Mouse (Mus musculus): ENCODE results near the gene Carnmt1.

The Carnmt1 gene

DNA sequence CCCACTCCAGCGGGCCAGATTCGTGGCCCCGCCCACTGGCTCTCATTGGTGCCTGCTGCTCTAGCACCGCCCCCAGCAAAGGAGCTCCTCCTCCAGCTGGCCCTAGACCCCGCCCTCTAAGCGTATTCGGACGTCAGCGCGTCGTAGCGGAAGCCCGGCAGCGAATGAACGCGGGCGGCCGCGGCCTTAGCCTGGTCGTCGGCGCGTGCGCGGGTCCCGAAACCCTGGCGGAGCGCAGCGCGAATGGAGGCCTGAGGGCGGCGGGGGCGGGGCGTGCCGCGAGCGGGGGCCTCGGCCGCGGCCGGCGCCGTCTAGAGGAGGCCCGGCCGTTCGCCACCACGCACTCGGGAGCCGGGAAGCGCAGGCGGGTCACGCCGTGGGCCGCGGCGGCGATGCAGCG lies at the start of gene Carnmt1:
TSS of gene Carnmt1 (plus strand) at position 157 of the 400 bp plus-strand sequence.
- peak; percentile 88 to 93 for DNase-seq (ENCODE audit: low spot score in 2 of 2)

DNA sequence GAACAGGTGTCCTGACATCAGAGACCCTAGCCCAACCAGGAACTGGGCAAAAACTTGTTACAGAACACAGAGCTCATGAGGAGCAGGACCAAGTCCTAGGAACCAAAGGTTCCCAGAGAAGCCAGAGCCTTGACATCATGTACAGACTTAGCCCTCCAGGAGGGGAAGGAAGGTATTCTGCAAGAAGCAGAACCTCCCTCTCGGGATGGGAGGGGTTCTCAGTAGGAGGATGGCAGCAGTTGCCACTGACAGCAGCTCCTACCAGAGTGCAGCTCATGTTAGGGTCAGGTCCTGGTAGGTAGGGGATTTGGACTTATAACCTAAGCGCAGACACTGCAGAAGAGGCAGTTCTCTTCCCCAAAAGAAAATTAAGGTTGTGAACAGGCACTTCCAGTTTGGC lies 46.7 kb upstream of the Carnmt1 start:
- DNase-seq (ENCODE audit: low spot score in 2 of 2), result no peak

DNA sequence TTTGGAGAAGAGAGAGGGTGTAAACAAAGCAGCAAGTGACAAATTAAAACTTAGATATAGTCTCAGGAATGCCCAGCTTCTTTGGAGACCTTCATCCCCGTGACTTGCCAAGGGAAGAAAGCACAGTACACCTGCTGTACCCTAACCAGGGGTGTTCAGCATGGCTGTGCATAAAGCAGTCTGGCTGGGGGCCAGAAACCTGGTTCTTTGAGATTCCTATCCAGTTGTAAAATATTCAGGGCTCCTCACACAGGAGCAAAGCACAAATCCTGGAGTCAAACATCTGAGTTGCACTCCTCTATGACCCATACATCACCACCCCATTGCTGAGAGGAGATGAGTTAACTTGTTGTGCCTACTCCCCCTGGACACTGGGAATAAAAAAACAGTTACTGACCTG lies 41.0 kb upstream of the Carnmt1 start:
- DNase-seq (ENCODE audit: low spot score in 2 of 2), result no peak

DNA sequence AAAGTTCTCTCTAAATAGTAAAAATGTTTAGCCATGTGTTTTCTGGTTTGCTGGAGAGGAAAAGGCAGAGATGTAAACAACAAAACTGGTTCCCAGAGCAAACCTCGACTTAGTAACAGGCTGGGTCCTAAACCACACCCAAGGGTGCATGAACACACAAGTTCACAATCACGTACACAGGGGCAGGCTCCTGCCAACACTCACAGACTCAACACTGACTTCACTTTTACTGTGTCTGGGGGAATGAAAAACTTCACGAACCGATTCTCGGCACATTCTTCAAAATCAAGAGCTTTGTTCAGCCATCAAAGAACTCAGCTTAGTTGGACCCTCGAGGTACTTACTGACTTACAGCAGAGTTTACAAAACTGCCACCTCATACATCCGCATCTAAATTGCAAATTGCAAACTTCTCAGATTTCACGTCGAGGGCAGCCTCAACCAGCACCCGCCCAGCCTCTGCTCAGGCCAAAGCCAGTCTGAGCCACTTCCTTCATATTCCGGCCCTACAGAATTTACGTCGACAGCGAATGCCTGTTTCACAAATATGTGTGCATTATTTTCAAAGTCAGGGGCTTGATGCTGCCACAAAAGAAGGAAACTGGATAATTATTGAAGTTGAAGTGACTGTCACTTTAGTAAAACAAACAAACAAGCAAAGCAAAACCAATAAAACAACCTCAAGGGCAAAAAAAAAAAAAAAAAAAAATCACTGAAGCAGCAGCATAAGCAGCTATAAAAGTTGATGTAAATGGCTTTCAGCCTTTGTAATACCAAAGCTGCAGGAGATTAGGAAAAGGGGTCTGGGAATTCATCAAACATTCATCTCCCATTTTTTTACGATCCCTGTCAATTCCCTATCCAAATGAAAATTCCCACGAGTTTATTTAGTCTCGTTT lies 40.1 kb upstream of the Carnmt1 start:
- DNase-seq (ENCODE audit: low spot score in 2 of 2), result no peak

DNA sequence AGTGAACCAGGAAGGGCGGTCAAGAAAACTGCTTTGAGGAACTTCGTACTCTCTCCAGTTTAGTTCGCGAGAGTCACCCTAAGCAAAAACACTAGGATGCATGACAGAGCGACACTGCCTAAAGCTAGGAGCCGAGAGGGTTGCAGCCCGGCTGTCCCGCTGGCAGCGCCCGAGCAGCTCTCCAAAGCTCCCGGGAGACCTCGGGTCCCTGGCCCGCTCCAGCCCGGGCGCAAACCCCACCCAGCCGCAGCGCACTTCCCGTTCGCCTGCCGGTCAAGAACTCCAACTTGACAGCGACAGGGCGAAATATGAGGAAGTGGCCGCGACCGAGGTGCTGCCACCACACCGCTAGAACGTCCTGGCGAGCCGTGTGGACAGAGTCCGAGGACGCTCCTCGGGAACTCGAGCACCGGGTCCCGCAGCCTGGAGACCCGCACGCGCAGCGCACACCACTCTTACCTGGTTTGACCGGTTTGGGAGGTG lies 39.4 kb upstream of the Carnmt1 start:
- DNase-seq (ENCODE audit: low spot score in 2 of 2), result peak in 1 of 2 experiments; percentile 12

DNA sequence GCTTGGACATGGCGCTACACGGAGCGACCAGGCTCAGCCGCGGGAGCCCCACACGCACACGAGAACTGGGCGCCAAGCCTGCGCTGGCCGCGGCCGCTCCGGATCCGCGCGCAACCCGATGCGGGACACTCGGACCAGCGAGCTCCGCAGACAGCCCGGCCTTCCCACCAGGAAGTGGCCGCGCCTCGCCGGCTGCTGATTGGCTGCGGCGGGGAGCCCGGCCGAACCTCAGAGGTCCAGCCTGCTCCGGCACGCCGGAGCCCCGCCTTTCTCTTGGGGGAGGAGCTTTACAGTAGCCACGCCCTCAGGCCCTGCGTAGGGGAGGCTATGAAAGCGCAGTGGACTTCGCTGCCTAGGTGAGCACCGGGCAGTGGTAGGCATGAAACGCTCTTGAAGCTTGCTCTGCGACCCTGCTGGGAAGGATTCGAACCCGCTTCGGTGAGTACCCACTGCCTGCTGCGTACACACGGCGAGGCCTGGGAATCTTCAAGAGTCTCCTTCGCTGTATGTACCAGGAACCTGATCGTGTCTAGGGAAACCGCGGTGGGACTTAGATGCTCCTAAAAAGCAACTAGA lies 38.8 kb upstream of the Carnmt1 start, which contains the start of the genes Ostf1 and Nmrk1:
TSS of gene Ostf1 (minus strand) at position 180 of the 576 bp plus-strand sequence.
TSS of gene Nmrk1 (plus strand) at position 307 of the 576 bp plus-strand sequence.
- DNase-seq (ENCODE audit: low spot score in 2 of 2), result peak; percentile 79 to 88

DNA sequence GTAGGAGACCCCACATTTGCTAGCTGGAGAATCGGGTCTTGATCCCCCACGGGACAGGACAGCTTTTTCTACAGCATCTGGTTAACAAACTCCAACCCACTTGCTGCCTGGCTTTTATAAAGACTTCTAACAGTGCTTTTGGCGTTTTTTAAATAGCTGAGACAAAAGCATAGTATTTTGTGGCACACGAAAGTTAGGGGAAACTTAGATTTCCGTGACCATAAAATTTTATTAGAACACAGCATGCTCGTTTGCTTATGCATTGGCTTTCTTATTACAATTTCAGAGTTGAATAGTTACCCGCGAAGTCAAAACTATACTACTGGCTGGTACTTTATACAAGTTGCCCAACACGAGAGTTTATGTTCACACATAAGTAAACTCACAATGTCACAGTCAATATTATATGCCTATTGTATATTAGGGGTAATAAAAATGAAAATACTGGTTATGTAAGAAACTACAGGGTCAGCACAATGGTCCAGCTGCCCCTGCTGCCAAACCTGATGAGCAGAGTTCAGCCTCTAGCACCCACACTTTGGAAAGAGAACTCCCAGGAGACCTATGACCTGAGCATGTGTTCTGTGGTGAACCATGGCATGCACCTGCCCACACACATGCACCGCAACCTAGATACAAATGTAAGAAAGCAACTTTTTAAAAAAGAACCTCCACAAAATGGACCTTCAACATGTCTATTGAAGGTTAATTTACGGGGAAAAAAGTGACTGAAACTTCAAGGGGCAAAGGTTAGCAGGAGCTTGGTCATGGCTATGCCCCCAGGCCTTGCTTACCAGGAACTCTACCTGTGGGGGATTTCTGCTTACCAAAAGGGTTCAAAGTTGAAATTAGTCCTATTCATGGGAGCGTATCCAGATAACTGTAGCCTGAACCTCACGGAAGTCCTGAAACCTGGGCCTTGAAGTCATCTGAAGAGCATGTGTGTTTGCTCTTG lies 38.1 kb upstream of the Carnmt1 start:
- no peak for DNase-seq (ENCODE audit: low spot score in 2 of 2)

DNA sequence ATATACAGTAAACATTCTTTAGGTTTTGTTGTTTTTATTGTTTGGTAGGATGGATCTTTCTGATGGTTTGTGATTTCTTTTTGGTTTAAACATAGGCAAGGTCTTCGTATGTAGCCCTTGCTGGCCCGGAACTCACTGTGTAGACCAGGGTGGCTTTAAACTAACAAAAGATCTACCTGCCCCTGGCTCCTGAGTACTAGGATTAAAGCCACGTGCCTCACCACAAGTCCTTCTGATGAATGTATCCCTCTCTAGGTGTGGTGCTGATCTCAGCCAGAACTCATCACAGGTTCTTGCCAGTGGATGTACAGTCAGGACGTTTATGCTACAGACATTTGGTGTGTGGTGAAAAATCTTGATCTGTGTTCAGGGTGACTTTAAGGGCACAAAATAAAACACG lies 32.6 kb upstream of the Carnmt1 start:
- no peak for DNase-seq (ENCODE audit: low spot score in 2 of 2)

DNA sequence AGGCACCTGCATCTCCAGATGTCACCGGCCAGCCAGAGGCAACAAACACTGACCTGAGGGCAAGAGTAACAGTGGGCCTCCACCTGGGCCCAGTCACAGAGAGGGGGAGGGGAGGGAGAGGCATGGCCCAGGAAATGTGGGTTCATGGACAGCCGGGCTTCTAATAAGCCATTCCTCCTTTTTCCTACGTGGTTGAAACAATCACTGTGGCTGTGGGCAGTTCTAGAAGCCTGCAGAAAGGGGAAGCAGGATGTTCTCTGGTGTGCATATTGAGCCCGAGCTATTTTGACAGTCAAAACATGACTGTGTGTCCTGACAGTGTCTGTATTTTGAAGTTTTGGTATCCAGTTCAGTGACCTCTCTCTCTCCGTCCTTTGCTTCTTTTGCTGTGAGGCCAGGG lies 31.6 kb upstream of the Carnmt1 start:
- no peak for DNase-seq (ENCODE audit: low spot score in 2 of 2)

DNA sequence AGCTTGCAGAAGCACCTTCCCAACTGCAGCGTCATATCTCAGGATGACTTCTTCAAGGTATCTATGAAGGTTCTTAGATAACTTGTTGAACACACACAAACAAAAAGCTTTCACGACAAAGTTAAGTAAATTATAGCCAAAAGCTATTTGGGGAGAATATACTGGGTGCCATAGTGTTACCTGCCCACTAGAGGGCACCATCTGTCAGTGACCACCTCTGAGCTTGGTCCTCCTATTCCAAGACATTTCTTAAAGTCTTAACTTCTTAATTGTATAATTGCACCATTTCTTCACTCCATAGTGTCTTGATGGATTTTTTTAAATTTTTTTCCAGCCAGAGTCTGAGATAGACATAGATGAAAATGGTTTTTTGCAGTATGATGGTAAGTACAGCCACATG lies 31.0 kb upstream of the Carnmt1 start:
- no peak for DNase-seq (ENCODE audit: low spot score in 2 of 2)

DNA sequence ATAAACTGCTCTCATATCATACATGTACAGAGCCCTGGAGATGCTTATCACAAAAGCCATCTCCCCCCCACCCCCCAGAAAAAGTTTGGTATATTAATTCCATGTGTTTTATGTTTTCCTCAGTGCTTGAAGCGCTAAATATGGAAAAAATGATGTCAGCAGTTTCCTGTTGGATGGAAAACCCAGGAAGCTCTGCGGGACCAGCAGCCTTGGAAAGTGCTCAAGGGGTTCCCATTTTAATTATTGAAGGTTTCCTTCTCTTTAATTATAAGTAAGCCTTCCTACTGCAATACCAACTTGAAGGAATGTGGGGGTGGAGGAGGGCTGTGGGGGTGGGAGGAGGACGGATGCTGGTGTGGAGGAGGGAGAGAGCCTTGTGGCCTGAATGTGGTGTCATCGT lies 29.6 kb upstream of the Carnmt1 start:
- DNase-seq (ENCODE audit: low spot score in 2 of 2), result no peak

DNA sequence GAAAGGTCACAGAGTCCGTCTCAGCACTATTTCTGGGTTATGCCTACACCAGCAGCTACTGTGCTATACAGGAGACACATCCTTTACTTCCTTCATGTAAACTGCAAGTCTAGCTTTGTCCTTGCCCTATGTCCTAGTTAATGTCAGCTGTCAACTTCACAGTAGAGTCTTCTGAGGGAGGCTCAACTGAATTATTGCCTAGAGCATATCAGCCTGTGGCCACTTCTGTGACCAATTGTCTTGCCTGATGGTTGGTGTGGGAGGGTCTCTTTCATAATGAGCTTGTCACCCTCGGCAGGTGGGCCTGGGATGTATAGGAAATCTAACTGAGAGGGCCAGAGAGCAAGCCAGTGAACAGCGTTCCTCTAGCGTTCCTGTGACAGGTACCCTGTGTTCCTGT lies 27.2 kb upstream of the Carnmt1 start:
- no peak for DNase-seq (ENCODE audit: low spot score in 2 of 2)

DNA sequence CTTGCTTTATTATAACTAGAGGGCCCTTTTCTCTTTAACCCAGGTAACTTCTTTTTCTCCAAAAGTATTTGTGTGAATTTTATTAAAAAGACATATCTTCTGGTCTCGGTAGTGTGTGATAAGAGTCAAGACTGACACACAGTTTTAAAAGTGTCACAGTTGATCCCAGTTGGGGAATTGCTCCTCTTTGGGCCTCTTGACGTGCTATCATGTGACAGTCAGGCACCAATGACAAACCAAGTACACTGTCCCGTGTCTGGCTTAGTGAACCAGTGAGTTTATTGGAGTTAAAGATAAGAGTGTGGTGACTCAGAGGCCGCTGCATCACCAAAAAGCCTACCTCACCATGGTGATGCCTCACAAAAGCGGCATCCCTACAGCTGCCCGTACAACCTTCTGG lies 26.5 kb upstream of the Carnmt1 start:
- DNase-seq (ENCODE audit: low spot score in 2 of 2), result no peak

DNA sequence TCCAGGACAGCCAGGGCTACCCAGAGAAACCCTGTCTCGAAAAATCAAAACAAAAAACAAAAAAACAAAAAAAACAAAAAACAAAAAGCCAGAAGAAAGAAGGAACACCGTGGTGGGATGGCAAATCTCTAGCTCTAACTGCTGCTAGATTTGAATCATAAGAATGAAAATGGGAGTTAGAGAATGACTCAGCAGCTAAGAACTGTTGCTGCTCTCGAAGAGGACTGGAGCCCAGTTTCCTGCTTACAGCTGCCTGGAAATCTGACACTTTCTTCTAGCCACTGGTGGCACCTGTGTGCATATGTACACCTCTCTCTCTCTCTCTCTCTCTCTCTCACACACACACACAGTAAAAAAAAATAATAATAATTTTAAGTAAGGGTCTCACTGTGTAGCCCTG lies 24.2 kb upstream of the Carnmt1 start:
- DNase-seq (ENCODE audit: low spot score in 2 of 2), result no peak

DNA sequence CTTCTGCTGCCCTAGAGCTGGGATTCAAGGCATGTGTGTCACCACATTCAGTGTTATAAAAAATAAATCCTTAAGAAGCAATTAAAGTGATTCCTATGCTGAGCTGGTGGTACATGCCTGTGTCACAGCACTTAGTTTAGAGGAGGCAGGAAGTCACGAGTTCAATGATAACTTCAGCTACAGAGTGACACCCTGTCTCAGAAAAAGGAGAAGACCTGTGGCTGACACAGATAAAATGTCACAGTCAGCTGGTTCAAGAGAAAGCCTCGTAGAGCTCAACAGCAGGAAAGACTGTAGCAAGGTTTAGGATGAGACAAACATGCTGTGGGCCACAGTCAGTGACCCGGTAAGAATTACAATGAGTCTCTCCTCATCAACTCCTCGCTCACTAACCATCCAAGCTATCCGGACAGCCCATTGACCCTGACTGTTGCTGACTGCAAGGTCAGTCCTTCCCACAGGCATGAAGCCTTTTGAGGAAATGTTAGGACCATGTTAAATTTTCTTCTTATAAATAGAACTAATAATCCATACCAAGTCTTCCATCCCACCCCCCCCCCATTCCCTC lies 23.6 kb upstream of the Carnmt1 start:
- no peak for DNase-seq (ENCODE audit: low spot score in 2 of 2)

DNA sequence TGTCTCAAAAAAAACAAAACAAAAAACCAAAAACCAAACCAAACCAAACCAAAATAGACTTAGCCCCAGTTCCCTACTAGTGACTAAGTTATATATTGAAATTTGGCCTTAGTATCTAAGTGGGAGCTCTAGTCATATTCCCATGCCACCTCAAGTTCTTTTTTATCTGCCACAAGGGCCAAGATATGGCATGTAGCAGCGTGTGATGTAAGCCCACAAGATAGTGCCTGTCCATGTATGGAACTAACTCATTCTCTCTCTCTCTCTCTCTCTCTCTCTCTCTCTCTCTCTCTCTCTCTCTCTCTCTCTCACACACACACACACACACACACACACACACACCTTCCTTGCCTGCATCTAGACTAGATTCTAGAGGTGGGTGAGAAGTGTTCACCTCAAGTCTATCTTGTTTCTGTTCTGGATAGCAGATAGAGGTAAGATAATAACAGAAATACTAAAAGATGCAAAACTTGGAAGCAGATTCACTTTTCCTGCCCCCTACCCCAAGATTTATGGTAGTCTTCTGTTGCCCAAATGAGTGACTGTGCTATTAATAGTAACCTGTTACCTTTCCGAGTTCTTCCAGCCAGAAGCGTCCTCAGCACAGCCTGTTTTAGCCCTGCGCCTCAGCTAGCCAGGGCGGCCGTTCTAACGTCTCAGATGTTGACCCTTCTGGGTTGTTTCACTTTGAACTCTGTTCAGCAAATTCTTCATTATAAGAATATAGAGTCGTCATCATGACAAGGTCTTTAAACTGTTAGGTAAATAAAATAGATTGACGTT lies 22.6 kb upstream of the Carnmt1 start:
- DNase-seq (ENCODE audit: low spot score in 2 of 2), result no peak

DNA sequence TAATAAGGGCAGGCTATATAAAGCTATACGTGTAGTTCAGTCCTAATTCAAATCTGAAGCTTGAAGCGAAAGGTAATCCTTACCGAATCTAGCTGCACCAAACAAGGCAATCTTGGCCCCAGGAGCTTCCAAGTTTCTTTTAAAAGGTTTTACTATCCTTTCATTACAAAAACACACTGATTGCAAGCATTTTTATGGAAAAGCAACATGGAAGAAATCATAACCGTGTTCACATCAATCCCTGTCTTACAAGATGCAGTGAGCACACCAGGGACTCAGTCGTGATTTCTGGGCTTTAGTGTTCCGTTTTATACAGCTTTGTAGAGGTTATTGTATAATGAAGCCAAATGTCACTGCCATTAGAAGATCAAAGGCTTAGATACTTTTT lies 22.0 kb upstream of the Carnmt1 start:
- no peak for DNase-seq (ENCODE audit: low spot score in 2 of 2)

DNA sequence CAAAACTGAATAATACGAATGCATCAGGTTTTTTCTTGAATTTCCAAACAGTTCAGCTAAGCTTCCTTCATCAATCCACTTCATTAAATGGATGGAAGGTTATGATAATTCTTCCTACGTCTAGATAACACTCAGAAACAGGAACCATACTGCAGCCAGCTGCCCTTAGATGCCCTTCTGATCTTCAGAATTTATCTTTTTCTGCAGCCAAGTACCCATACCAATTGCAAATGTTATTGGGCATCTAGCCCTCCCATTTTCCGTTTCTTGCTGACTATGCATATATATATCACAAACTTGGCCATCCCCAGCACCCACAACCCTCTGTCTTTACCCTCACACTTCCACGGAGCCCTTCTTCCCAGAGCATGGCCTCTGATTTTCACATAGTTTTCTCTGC lies 20.6 kb upstream of the Carnmt1 start:
- DNase-seq (ENCODE audit: low spot score in 2 of 2), result no peak

DNA sequence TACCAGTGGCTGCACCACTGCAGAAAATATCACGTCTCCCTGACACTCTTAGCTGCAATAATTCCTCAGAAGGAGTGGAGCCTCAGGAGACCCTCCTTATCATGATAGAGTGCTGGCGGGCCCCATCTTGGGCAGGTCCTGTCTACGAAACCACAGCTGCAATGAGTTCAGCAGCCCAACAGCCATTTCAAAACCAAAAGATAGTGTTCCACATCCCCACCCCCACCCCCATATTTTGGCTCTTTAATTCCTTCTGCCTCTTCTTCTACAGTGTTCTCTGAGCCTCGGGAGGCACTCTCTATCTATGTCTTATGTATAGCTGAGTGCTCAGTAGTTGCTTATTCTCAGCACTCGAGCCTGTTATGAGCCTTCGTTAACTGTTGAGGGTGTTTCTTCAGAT lies 20.1 kb upstream of the Carnmt1 start:
- DNase-seq (ENCODE audit: low spot score in 2 of 2), result no peak

DNA sequence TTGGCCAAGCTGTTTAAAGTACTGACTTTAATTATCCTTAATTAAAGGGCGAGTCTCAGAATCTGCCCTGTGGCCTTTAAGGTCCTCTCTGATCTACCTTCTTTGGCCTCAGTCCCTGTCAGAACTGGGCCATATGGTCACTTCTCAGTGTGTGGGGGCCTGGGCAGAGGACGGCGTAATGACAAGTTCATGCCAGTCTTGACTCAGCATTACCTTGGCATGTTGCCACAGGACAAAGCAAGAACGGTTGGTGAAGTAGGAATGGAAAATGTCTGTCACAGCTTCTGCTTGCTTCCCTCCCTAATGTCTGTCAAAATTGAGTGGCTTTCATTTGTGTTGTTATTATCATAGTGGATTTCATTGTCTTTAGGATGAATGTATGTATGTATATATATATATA lies 18.0 kb upstream of the Carnmt1 start:
- DNase-seq (ENCODE audit: low spot score in 2 of 2), result no peak

DNA sequence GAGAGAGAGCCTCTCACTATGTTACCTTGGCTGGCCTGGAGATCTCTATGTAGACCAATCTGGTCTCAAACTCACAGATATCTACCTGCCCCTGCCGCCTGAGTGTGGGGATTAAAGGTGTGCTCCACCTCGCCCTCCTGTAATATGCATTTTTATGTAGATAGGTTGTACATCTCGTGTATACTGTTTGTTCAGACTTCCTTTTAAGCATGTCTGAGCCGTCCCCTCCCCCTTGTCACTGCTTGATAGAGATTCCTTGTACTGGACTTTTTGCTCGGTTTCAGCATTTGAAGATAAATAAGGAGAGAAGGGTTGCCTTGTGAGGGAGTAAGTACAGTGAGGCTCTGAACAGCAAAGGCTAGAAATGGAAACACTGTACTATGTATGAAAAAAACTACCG lies 17.5 kb upstream of the Carnmt1 start:
- DNase-seq (ENCODE audit: low spot score in 2 of 2), result no peak
